ENCODE assay signal across 11 mouse cellular contexts in genomic region chr2:165074081-165074884, GRCm38 (mm10). TPM values are rescaled to one million over a fixed set of nuclear protein-coding genes. Genes with fewer than 3 reads are reported as not detected.
A peak's percentile ranks its signal among the peaks of the same experiment; 100 is the strongest.
DNase-seq lines count a peak whose midpoint lies in the region; ATAC-seq and TF ChIP-seq lines count a peak whose summit lies in the region.
"Had no signal": no experiment of that assay in that cellular context is flagged by ENCODE, and none has a peak within 500 bp of the region (broad histone marks: within the 10 kb centered on the region; RNA-seq: fewer than 3 reads in every experiment).

No protein-coding gene starts in this region.

- no peak overlapping the region for H3K9ac ChIP-seq in hindbrain, postnatal 0 days (replicated peaks; ENCODE audit: low read length)
- no peak overlapping the region for H3K9ac ChIP-seq in hindbrain, embryonic 12.5 days

- peak overlapping the region; percentile 11; the same call in 1 of the 2 replicates for H3K27ac ChIP-seq in hindbrain, postnatal 0 days
- H3K27ac ChIP-seq in hindbrain, embryonic 12.5 days, result no peak overlapping the region
- no peak overlapping the region for H3K27ac ChIP-seq in limb, embryonic 10.5 days

- no peak for TF ChIP-seq CTCF in hindbrain, postnatal 0 days (IDR thresholded peaks at IDR 0.05; ENCODE audit: low read depth)

- no peaks in the 10 kb centered on the region for H3K36me3 ChIP-seq in hindbrain, postnatal 0 days (ENCODE audit: insufficient read depth, low read length)
- no peaks in the 10 kb centered on the region for H3K36me3 ChIP-seq in hindbrain, embryonic 12.5 days
- H3K36me3 ChIP-seq in limb, embryonic 10.5 days, result no peaks in the 10 kb centered on the region
- H3K36me3 ChIP-seq: G1E had no signal

- peak; percentile 61 for DNase-seq in hindbrain, postnatal 0 days (ENCODE audit: low spot score)
- DNase-seq in ES-CJ7 (ENCODE audit: low read depth, low spot score), result peak; percentile 34
- DNase-seq in cerebellum, adult 8-10 months, result peak; percentile 86
- DNase-seq in heart, postnatal 36 days, result peak; percentile 58 to 59
- no peak for DNase-seq in limb, embryonic 10.5 days (ENCODE audit: low spot score)
- DNase-seq in spleen, postnatal 36 days (ENCODE audit: low spot score in 2 of 2), result no peak
- no peak for DNase-seq in adrenal gland, adult (ENCODE audit: inconsistent age in 2 of 2, low spot score in 1 of 2)

- ATAC-seq in hindbrain, postnatal 0 days, result no peak
- no peak for ATAC-seq in hindbrain, embryonic 12.5 days (ENCODE audit: low FRiP score)

- WGBS in hindbrain, postnatal 0 days, result 36% methylated on average over 11 of the region's 11 CpGs
- 55% methylated on average over 11 of the region's 11 CpGs for WGBS in hindbrain, embryonic 12.5 days
- 58% methylated on average over 11 of the region's 11 CpGs for WGBS in limb, embryonic 10.5 days

- H3K9me3 ChIP-seq in hindbrain, postnatal 0 days (ENCODE audit: low read length), result no peaks in the 10 kb centered on the region
- H3K9me3 ChIP-seq in hindbrain, embryonic 12.5 days (replicated peaks), result no peaks in the 10 kb centered on the region
- no peaks in the 10 kb centered on the region for H3K9me3 ChIP-seq in limb, embryonic 10.5 days (replicated peaks)
- H3K9me3 ChIP-seq: G1E had no signal

- H3K4me2 ChIP-seq in hindbrain, postnatal 0 days (ENCODE audit: low read depth, low read length), result no peak overlapping the region
- H3K4me2 ChIP-seq in hindbrain, embryonic 12.5 days (replicated peaks), result no peak overlapping the region

- H3K4me3 ChIP-seq in hindbrain, postnatal 0 days (ENCODE audit: low read length), result no peak overlapping the region
- H3K4me3 ChIP-seq in hindbrain, embryonic 12.5 days, result no peak overlapping the region
- no peak overlapping the region for H3K4me3 ChIP-seq in limb, embryonic 10.5 days

- H3K27me3 ChIP-seq in hindbrain, postnatal 0 days (ENCODE audit: insufficient read depth, low read length), result peaks cover 11% of the 10 kb centered on the region; the same call in 1 of the 2 replicates
- H3K27me3 ChIP-seq in hindbrain, embryonic 12.5 days, result peaks cover 68% of the 10 kb centered on the region
- H3K27me3 ChIP-seq in limb, embryonic 10.5 days (ENCODE audit: low read depth, poor library complexity, severe bottlenecking), result peaks cover 97% of the 10 kb centered on the region

- peaks cover 25% of the 10 kb centered on the region for H3K4me1 ChIP-seq in hindbrain, postnatal 0 days (ENCODE audit: insufficient read depth, low read length)
- peaks cover 46% of the 10 kb centered on the region for H3K4me1 ChIP-seq in hindbrain, embryonic 12.5 days
- peaks cover 45% of the 10 kb centered on the region for H3K4me1 ChIP-seq in limb, embryonic 10.5 days

- intact Hi-C loops in heart, postnatal 36 days (cut with DNase I), result loop anchor here (1.0 to 2.0 kb wide), 2 partner anchors 39 to 287 kb away; no protein-coding TSS in a partner anchor

RNA-seq across cellular contexts. Expression of gene 1700025C18Rik, which starts 16.3 kb away (rescaled TPM):
- not detected in 2 replicates for total RNA-seq in hindbrain, postnatal 0 days (2014; rRNA removed)
- polyA plus RNA-seq in hindbrain, postnatal 0 days (2015; fragmentation: Nextera tagmentation; extraction: Ambion mirVana), result not detected in 2 replicates
- not detected in 2 replicates for polyA plus RNA-seq in hindbrain, embryonic 12.5 days (2016; fragmentation: Nextera tagmentation; extraction: Ambion mirVana)
- total RNA-seq in heart, postnatal 36 days (2021), result not detected
- not detected in 2 replicates for polyA plus RNA-seq in limb, embryonic 10.5 days (2016; fragmentation: Nextera tagmentation; extraction: Ambion mirVana)
- total RNA-seq: G1E had no signal
- polyA plus RNA-seq: G1E; large intestine, adult 2 months; lung, embryonic 16.5 days had no signal

RNA-seq across cellular contexts. Expression of gene Cd40, which starts 18.9 kb away (rescaled TPM):
- total RNA-seq in hindbrain, postnatal 0 days (2014; rRNA removed), result 3.8 and 7.3 TPM in 2 replicates
- polyA plus RNA-seq in hindbrain, postnatal 0 days (2015; fragmentation: Nextera tagmentation; extraction: Ambion mirVana), result 4.8 and 5.4 TPM in 2 replicates
- 5.4 and 6.8 TPM in 2 replicates for polyA plus RNA-seq in hindbrain, embryonic 12.5 days (2016; fragmentation: Nextera tagmentation; extraction: Ambion mirVana)
- total RNA-seq in heart, postnatal 36 days (2021), result 1 to 10 TPM; 1.7 to 3.2 TPM
- polyA plus RNA-seq in limb, embryonic 10.5 days (2016; fragmentation: Nextera tagmentation; extraction: Ambion mirVana), result 10.5 and 11.5 TPM in 2 replicates
- polyA plus RNA-seq: G1E had no signal

RNA-seq across cellular contexts. Expression of gene Ncoa5, which starts 39.6 kb away (rescaled TPM):
- total RNA-seq in hindbrain, postnatal 0 days (2014; rRNA removed), result 60.8 and 101 TPM in 2 replicates
- polyA plus RNA-seq in hindbrain, postnatal 0 days (2015; fragmentation: Nextera tagmentation; extraction: Ambion mirVana), result 55.5 and 56.3 TPM in 2 replicates
- 126 and 129 TPM in 2 replicates for polyA plus RNA-seq in hindbrain, embryonic 12.5 days (2016; fragmentation: Nextera tagmentation; extraction: Ambion mirVana)
- 10 to 100 TPM; 17.7 to 18.3 TPM for total RNA-seq in heart, postnatal 36 days (2021)
- polyA plus RNA-seq in limb, embryonic 10.5 days (2016; fragmentation: Nextera tagmentation; extraction: Ambion mirVana), result 92.9 and 105 TPM in 2 replicates

Comparison
In these comparisons a context has a peak if more than half of its experiments do, and no peak if none do; other contexts are left out.
1. DNase-seq: peak in hindbrain, postnatal 0 days (single experiment), ES-CJ7 (single experiment), cerebellum, adult 8-10 months (single experiment) and heart, postnatal 36 days (2 of 2); none in limb, embryonic 10.5 days (single experiment), spleen, postnatal 36 days (0 of 2) and adrenal gland, adult (0 of 2).